Mouse (Mus musculus) adrenal gland, adult 2 months (tissue): ENCODE data around the gene Plxna4. TPM values are rescaled to one million over a fixed set of nuclear protein-coding genes. Genes with fewer than 3 reads are reported as not detected.
"Not testable (repeated sequence)": the region's sequence is repeated elsewhere in the genome, so short reads cannot be mapped to it uniquely, and the experiment has no call there.

Source experiments
- DNase-seq: peaks from one replicate; pipeline ENCODE4 v3.0.0; 2021
- polyA plus RNA-seq: library from polyadenylated mRNA; depleted of rRNA; stranded (reverse); fragments of >200 nt; gene quantifications from 2 replicates; pipeline ENCODE4 v1.2.3, GENCODE M21; 2012
- total RNA-seq, 2 experiments: library from RNA; stranded (reverse); gene quantifications; 2 replicates each; pipeline ENCODE4 v1.2.3; 2021

The Plxna4 gene
- total and polyA plus RNA-seq, 3 experiments = 1.7 to 6.4 (median 4.9) TPM

DNA sequence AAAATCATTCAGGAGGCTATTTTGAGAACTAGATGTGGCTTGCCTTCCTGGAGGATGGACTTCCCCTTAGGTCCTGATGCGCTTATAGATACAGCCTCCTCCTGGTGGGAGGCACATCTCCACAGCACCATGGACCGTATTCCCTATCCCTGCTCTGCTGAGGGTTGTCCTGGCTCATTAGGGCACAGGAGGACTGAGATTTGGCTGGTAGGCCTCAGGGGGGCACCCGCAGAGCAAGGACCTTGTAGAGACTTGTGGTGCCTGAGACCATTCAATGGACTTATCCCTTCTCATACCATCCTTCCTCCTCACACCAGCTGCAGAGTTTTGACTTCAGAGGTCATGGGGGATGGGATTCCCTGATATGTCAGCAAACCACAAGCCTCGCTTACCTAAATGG, 47.8 kb downstream of the Plxna4 start:
- DNase-seq = no peak

DNA sequence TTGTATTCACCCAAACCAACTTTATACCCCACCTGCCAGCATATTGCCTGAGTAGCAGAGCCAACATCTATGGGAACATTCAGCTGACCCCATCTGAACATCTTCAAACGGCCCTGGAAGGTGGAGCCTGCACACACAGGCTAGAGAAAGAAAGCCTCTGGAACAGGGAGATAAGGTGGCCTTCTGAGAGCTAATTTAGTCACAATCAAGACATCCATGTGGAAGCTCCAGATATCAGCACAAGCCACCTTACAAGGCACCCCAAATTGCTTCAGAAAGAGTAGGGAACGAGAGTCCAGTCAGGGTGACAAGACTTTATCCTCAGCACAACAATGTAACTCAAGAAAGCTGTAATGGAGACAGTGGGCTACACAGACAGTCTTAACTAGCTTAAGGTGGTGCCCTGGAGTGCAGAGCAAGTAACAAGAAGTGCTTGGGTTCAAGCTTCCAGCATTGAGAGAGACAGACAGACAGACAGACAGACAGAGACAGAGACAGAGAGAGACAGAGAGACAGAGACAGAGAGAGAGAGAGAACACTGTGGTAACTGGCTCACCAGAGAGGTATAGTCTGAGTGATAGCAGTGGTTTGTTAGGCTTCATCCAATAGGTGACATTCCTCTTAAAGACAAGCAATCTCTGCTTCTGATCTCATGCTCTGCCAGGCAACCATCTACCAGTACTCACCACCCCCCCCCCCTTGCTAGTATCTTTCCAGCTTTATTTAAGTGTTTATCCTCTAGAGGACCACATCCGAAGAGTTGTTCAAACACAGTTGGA, 53.8 kb downstream of the Plxna4 start:
- DNase-seq = no peak

GRCm38 (mm10) chr6:32528081-32528570, 59.9 kb downstream of the Plxna4 start:
- no peak for DNase-seq

DNA sequence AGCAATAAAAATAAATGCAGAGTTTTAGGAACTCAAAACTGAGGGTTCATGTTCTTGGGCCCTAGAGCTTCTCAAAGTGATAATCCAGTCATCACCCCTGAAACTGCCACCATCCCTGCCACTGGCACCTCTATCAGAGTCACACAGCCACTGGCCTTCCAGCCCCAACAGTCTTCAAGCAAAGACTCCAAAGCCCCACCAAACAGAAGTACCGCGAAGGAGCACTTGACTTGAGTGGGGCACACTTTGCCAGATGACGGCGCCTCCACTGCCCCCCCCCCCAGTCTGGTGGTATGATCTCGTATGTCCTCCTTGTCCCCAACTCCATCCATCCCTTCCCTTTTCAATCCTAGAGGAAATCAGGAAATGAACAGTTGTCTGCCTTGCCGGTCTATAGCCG, 60.5 kb downstream of the Plxna4 start:
- DNase-seq = no peak

DNA sequence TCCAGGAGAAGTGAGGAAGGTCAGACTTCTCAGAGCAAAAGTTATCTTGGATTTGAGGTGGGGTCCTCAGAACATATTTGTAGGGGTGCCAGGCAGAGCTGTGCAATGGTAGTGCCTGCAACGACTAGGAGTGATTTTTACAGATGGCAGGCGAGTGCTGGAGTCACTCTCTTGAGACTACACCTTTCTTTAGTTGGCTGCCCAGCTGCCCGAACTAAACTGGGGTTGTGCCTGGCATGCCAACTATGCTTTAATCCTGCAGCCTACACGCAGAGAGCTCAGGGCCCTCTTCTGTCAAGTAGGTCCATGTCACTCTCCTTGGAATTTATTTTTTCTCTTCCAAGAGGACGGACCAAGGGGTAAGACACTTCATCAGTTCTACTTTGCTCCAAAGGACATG, 61.2 kb downstream of the Plxna4 start:
- no peak for DNase-seq

GRCm38 (mm10) chr6:32520097-32520496, 67.9 kb downstream of the Plxna4 start:
- no peak for DNase-seq

GRCm38 (mm10) chr6:32518617-32519016, 69.4 kb downstream of the Plxna4 start:
- DNase-seq = no peak

DNA sequence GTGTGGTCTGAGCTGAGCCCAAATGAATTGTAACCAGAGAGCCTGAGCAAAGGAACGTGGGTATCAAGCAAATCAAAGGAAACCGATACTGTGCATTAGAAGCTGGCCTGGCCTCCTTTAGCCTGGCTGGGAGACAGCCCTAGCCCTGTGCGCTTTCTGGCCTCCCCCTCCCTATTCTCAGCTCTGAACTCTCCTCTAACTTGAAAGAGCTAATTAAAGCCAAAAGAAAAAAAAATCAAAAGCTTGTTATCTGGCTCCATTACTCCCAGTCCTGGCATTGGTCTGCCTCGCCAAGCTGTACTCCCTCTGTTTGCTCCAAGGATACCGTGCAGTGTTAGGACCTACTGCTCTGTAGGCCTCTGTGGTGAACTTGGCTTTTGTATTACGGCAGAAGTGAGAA, 73.9 kb downstream of the Plxna4 start:
- DNase-seq = no peak

GRCm38 (mm10) chr6:32512010-32512409, 76.0 kb downstream of the Plxna4 start:
- DNase-seq = peak; percentile 15

- peak; percentile 56 for DNase-seq
Measured at GRCm38 (mm10) chr6:32510924-32511323, 77.1 kb downstream of the Plxna4 start.

DNA sequence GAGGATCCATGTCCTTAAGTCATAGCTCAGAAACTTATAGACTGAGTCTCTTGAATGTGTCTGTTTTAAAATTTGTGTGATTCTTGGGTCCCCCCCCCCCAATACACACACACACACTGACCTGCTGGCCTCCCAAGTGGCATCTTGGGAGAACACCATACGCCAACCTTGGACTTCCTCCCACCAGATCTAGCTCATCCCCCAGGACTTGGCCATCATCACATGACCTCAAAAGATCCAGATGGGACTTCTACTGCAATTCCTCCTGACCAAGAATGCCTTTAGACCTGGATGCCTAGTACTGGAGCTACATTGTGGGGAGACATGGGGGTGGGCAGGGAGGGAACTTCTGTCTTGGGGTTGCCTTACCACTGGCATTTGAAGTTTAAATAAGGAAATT, 77.5 kb downstream of the Plxna4 start:
- no peak for DNase-seq

- DNase-seq = no peak
Measured at GRCm38 (mm10) chr6:32509046-32509445, 78.9 kb downstream of the Plxna4 start.

DNA sequence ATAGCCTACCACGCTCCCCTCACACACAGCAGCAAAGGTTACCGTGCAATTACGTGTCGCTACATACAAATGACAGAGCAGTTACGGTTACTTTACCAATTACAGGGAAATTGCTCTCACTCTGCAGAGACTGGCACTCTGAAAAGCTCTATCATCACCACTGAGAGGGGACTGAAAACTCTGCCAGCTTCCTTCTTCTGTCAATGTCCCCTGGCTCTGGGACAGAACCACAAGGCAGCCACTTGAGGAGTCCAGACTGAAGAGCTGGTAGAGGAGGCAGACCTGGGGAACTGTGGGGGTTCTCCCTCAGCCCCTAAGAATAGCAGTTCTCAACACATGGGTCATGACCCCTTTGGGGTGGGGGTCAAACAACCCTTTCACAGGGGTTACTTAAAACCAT, 83.0 kb downstream of the Plxna4 start:
- DNase-seq = no peak

GRCm38 (mm10) chr6:32501186-32501585, 86.8 kb downstream of the Plxna4 start:
- DNase-seq = not testable (repeated sequence)

- no peak for DNase-seq
Measured at GRCm38 (mm10) chr6:32498106-32498505, 89.9 kb downstream of the Plxna4 start.

- DNase-seq = no peak
Measured at GRCm38 (mm10) chr6:32496109-32496508, 91.9 kb downstream of the Plxna4 start.

DNA sequence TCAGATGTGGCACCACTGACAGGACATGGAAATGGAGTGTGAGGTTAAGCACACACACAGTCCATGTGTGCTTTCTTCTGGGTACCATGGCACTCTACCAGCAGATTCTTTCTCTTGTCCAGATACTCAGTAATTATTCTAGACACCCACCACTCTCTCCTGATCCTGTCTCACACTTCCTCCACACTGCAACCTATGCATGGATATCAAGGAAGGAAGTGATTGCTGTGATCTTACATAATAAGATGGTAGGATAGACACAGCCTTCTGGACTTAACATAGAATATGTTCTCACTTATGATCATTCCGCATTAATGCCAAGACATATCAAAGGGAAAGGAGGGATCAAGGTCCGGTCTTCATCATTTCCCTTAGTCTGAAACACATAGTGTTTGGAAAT, 92.5 kb downstream of the Plxna4 start:
- no peak for DNase-seq

DNA sequence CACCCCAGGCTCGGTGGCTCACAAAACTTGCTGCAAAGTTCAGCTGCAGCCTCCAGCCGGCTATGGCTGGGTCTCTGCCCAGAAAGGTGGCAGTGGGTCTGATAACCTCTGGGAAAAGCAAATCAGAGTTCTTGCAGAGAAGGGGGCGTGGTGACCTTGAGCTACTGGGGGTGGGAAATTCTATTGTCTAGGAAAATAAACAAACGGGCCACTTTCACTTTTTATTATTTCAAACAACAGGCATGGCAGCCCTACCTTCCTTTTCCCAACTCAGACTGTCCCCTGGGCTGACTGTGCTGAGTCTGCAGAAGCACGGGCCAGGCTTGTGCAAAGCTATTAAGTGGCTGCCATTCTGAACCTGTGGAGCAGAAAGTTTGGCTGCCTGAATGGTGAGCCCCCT, 94.4 kb downstream of the Plxna4 start:
- DNase-seq = peak; percentile 54

- DNase-seq = no peak
Measured at GRCm38 (mm10) chr6:32487121-32487520, 100.9 kb downstream of the Plxna4 start.

DNA sequence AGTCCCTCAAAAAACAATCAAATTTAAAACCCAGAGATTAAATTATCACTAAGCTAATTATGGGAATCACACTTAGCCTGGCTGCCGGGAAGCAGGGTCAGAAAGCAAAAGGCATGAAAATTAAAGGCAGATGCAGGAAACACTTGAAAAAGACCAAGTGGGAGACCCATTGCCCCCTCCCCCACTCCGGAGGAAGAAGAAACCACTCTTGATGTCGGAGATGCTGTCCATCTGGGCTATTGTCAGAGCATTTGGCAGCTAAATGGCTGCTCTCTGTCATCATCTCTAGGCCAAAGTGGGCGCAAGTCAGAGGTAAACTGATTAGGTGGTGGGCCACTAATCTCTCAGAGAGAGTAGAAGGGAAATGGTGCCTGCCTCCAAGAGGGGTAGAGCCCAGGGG, 105.5 kb downstream of the Plxna4 start:
- no peak for DNase-seq

GRCm38 (mm10) chr6:32480741-32481140, 107.3 kb downstream of the Plxna4 start:
- DNase-seq = no peak

GRCm38 (mm10) chr6:32479765-32480164, 108.2 kb downstream of the Plxna4 start:
- DNase-seq = peak; percentile 19

- peak; percentile 88 for DNase-seq
Measured at GRCm38 (mm10) chr6:32479193-32479758, 108.7 kb downstream of the Plxna4 start.

GRCm38 (mm10) chr6:32475958-32476357, 112.0 kb downstream of the Plxna4 start:
- no peak for DNase-seq
